Mouse (Mus musculus): ENCODE measurements around the gene Nudt22.

Gene Nudt22

DNA sequence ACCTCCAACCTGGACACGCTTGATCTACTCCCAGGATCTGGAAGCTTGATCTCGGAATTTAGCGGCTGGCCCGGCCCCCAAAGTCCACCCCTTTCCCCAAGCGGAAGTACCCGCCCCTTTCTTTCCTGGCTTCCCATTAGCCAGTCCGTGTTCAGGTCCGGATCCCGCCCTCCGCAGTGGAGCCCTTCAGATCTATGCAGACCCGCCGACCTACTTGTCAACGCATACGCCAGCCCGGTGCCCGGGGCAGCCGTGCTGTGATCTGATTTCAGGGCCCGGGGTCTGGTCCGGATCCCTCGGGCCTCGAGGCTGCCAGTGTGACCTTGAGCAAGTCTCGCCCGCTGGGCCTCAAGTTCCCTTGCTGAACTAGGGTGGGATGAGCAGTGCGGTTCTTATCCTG, at the start of gene Nudt22, which contains the start of gene Trpt1:
Gene Nudt22 (minus strand): TSS at position 112 of the 400 bp plus-strand sequence.
Gene Trpt1 (plus strand): TSS at position 126 of the 400 bp plus-strand sequence.
- peak; percentile 82 for DNase-seq (ENCODE audit: extremely low read depth, insufficient read length, low spot score)

DNA sequence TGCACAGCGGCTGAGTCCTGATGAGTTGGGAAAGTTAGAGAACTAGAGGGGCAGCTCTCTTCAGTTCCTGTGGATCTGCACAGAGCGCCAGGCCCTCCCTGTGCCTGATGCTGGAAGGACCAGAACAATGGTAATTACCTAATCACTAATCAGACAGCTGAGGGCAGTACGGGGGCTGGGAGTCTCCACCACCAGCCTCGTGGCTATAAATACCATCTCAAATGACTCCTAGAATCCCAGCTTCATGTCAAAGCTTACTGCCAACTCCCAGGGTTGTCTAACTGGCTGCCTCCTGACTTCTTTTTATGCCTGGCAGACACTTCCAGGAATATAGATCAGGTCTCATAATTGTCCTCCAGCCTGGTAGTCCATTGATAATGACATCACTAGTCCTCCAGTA, 48.8 kb upstream of the Nudt22 start:
- DNase-seq (ENCODE audit: extremely low read depth, insufficient read length, low spot score): no peak

DNA sequence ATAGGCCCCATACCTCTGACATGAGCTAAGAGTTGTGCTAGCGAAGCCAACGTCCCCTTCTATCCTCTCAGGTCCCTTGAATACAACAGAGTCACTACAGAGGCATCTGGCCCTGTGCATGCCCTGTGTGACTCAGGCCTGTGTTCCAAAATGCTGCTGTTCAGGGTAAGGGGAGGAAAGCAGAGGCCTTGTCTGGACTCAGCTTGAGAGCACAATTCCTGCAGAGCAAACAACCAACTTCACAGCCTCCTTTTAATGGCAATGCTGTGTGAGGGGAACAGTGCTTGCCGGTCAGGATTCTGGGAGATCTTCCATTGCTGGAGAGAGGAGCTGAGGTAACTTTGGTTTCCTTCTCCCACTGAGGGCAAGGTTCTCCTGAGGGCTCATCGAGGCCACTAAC, 48.4 kb upstream of the Nudt22 start:
- no peak for DNase-seq (ENCODE audit: extremely low read depth, insufficient read length, low spot score)

DNA sequence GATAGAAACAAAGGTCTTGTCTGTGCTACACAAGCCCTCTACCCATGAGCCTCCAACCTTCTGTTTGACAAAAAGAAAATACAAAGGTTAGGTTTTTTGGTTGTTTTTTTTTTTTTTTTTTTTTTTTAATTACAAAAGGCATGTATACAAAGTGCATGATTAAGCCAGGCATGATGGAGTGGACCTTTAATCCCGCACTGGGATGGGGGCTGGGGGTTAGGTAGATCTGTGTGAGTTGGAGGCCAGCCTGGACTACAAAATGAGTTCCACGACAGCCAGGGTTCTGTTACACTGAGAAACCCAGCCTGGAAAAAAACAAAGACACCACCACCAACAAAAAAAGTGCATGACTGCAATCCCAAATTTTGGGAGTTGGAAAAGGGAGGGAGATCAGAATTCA, 45.3 kb upstream of the Nudt22 start:
- DNase-seq (ENCODE audit: extremely low read depth, insufficient read length, low spot score): no peak

DNA sequence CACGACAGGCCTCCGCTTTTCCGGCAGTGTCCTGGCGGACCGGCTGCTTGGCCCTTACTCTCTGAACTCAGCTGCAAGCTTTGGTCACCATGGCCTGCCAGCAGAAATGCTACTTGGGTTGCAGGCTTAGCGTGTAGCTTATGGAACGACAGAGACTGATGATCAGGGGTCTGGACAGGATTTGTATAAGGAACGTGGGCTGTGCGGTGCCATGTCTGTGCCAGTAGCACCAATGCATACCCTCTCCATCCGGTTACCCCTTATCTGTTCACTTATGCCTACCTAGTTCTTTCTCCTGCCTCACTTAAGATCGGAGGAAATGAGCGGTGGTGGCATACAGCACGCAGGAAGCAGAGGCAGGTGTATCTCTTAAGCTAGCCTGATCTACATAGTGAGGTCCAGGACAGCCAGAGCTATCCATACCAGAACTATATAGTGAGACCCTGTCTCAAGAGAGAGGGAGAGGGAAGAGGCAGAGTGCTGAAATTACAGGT, 44.8 kb upstream of the Nudt22 start:
- no peak for DNase-seq (ENCODE audit: extremely low read depth, insufficient read length, low spot score)

DNA sequence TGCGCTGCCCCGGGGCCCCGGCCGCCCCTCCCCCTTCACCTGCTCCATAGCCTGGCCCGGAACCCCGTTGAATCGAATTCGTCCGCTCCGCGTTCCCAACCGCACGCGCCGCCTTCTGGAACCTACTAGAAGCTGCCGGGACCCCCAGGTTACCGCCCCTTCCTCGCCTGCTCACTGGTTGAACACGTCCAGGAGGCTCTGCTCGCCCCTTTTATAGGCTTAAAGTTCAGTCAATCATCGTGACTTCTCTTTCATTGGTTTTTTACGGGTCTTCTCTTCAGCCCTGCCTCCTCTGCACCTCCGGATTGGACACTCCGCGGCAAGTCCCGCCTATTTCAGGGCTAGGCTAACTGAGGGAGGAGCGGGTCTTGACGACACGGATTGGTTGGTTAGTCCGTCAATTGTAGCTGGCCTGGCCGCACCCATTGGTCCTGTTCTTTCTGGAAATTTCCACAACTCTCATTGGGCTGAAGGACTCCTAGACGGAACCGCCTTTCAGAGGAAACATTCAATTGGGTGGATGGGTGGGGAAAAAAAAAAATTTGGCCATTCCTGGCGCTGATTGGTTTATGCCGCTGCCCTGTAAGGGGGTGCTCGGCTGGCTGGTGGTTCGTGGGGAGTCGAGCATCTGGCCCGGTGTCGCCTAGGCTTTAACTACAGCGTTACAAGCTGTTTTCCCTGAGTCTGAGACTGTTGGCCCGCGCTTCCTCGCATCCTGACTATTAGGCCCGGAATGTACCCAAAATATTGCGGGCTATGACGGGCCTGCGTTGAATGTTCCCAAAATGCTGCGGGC, 44.1 kb upstream of the Nudt22 start, which contains the start of gene Stip1:
Gene Stip1 (minus strand): TSS at position 127 of the 796 bp plus-strand sequence.
- peak; percentile 96 for DNase-seq (ENCODE audit: extremely low read depth, insufficient read length, low spot score)

DNA sequence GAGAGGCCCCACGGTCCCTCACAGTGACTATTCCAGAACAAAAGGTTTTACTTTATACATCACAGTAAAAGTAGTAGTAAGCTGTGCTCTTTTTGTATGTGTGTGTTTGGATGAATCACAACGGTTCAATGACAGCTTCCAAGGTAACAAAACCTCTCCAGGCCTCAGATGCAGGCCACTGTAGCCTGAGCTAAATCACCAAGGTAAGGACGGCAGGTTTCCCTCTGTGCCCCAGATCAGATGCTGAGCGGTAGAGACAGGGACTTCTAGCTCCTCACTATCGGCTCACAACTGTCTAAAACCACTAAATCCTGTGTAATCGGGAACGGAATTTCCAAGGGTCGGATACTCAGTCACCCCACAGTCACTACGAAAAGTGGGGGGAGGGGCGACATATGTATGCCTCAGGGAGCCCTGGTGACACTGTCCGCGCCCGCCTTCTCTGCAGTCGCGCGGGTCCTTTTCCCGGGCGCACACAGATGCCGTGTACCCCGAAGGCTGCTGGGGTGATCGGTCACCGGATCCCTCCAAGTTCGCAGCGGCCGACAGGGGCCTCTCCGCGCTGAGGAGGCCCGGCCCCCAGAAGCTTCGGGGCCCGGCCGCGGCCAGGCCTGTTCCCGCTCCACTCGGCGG, 43.3 kb upstream of the Nudt22 start:
- DNase-seq (ENCODE audit: extremely low read depth, insufficient read length, low spot score): no peak

DNA sequence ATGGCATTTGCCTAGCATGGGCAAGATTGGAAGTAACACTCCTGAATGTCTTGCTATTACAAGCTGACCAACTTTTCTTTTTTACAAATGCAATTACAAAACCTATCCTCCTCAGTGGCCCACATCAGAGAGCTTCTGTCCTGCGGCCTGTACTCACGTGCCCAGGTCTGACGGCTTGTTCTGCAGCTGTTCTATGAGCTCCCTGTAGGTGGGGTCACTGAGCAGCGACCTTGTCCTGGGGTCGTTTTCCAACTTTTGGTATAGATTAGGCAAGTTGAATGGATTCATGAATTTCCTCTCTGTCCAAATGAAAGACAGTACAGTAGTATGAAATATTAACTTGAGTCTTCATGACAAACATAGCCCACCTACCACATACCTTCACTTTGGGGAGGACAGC, 38.1 kb upstream of the Nudt22 start:
- no peak for DNase-seq (ENCODE audit: extremely low read depth, insufficient read length, low spot score)

DNA sequence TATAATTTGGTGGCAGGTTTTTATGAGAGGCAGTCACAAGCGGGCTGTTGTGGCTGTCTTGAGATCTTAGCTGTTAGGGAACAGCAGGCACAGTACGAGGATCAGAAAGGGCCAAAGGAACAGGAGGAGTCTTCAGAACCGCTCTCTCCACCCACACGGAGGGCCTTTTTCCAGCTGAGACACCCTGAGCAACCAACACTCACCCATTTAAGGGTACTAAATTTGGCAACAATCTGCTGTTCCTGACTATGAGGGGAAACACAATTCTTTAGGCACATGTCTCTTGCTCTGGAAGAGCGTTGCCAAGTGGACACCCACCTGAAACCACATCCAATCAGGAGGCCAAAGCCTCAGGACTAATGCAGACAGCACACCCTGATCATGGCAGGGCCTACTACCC, 33.6 kb upstream of the Nudt22 start:
- no peak for DNase-seq (ENCODE audit: extremely low read depth, insufficient read length, low spot score)

DNA sequence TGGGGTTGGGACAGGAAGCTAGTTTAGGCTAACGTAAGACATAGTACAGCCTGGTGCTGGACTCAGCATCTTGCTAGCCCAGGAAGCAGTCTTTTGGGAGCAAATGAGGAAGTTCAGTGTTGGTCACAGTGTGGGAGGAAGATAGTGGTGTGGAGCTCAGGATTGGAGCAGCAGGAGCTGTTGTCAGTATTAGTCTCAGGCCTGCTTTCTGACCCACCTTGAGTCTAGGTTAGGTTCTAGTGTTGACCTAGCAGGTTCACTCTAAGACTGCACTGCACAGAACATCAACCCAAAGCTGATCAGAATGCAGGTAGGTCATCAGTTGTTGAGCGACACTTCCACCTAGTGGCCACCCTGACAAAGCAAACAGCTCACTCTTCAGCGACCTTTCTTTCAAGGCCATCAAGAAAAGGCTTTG, 24.3 kb upstream of the Nudt22 start:
- no peak for DNase-seq (ENCODE audit: extremely low read depth, insufficient read length, low spot score)

DNA sequence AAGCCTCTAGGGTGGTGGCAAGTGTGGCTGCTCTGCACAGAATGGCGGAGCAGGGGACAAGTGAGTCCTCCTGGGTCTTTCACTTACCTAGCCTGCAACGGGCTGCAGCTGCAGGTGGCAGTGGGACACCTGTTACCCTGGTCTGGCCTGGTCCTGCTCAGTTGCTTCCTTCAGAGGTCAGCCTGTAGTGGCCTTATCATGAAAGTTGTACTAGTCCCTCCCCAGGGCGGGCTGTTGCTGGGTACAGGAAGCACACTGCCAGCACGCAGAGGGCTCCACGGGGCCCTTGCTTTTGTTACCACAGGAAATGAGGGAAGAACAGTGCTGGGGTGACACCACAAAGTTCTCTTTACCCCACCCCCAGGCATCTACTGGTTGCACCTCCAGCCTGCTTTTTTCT, 23.3 kb upstream of the Nudt22 start, which contains the start of gene Fermt3:
Gene Fermt3 (minus strand): TSS at position 279 of the 400 bp plus-strand sequence.
- no peak for DNase-seq (ENCODE audit: extremely low read depth, insufficient read length, low spot score)

DNA sequence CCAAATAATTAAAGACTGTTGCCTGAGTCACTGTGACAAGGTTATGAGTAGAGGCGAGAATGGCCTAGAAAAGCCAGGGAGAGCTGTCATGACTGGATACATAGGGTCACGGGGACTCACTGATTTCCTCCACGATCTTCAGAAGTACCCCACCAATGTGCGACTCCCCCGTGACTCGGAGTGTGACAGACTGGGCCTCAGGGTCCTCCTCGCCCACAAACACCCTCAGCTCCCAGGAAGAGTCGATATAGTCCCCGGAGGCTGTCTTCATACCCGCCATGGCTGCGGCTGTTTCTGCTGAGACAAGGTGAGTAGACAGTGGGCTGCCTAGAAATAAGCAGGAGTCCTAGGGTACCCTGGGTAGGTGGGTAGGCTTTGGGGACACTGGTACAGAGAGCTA, 22.6 kb upstream of the Nudt22 start:
- DNase-seq (ENCODE audit: extremely low read depth, insufficient read length, low spot score): no peak

DNA sequence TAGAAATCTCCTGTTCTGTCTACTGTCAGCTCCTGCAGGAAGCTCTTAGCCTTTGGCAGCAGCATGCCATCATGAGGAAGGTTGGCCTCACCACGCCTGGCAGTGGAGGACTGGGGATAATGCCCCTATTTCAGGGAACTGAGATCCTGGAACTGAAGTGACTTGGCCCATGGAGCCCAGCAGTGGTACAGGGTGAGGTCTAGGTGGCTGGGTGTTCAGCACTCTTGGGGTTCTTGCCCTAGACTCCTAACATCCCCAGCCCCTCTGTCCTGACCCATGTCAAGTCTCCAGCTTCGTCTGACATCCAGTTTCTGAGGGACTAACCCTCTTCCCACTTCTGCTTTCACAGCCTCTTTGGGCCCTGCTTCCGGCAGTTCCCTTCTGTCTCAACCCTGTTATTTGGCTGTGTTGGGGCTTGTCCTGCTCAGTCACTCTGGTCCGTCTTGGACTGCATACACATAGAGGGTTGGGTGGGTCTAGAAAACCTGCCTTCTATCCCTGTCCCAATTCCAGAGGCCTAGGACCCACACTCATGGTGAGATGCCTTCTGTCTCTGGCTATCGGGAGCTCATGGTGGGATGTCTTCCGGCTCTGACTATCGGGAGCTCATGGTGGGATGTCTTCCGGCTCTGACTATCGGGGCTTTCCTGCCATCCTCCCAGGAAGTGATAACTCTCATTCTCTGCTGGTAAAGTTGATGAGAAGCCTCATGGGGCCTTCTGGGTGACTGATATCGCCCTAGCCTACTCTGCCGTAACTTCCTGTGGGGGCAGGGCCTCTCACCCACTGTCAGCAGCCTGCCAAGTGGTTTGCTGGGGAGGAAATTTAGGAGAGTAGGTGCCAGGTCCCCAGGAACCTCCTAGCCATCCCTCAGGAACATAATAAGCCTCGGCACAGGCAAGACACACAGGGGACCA, 21.9 kb upstream of the Nudt22 start:
- DNase-seq (ENCODE audit: extremely low read depth, insufficient read length, low spot score): no peak

DNA sequence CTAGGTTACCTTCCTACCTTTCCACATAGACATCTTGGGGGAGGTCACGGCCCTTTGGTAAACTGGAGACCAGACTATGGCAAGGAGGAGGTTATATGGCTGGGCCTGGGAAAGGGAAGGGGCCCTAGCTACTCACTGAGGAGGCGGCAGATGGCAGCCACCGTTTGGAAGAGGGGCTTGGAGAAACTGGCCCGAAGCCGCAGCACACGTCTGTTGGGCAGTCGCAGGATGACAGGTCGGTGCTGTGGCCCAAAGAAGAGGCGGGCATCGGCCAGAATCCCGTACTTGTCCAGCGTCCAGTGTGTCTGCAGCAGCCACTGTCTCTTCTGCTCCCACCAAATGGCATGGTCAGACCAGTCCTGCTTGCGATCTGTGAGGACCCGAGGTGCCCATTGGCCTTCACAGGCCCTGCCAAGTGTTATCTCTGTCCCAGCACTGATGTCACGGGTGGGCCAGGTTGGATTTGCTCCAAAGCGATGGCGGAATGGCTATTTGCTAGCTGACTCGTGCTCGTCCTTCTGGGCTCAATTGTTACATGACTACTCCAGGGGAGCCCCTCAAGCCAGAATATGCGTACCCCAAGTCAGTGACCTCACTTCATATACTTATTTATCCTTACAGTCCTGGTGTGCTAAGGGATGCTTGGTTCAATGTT, 18.7 kb upstream of the Nudt22 start:
- DNase-seq (ENCODE audit: extremely low read depth, insufficient read length, low spot score): no peak

DNA sequence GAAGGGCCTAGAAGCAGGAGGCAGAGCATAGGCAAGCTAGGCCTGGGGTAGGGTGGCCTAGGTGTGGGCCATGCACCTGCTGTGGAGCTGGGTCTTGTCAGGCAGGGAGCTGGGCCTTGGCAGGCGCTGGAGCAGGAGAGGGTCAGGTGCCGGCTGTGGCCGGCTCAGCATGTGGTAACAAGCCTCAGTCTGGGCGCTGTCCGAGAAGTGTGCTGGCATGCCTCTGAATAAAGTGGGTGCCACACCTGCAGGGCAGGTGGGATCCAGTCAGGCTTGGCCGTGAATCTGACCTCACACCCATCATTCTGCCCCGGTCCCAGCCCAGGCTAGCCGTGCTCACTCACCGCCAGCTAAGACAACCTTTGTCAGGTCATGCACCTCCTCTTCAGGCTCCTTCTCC, 18.1 kb upstream of the Nudt22 start:
- DNase-seq (ENCODE audit: extremely low read depth, insufficient read length, low spot score): no peak

DNA sequence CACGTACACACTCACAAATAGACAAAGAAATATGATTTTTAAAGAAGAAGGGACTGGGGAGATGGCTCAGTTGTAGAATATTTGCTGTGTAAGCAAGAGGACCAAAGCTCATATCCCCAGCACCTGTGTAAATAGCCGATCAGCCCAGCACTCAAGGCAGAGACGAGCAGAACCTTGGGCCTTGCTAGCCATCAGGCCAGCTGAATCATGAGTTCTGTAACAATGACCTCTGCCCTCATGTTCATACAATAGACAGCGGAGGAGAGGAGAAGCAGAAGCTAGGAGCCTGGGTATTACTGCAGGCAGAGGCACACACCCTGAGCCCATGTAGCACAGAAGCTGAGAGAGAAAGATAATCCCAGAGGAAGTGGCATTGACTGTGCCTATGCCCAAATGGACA, 16.5 kb upstream of the Nudt22 start:
- DNase-seq (ENCODE audit: extremely low read depth, insufficient read length, low spot score): no peak

DNA sequence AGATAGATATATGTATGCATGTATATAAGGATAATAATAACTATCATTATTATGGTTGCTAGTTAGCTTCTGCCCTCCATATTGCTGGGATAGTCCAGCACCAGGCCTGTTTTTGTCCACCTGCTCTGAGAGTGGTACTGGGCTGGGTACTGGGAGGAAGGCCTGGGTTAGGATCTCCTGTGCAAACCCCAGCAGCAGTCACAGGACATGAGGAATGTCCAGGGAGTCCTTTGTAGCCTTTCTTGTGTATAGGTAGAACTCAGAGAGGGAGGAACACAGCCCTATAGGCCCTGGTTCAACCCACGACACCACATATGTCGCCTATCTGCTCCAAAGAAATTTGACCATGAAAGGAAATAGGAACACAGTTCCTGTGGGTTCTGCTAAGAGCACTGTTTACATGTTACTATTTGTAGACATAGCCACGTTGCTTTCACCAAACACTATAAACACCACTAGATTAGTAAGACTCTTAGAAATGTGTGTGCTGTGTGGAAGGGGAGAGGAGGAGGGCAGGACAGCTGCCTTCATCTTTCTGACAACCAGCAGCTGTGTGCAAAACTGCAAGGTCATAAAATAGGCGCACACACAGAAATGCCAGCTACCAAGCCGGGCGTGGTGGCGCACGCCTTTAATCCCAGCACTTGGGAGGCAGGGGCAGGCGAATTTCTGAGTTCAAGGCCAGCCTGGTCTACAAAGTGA, 11.1 kb upstream of the Nudt22 start:
- DNase-seq (ENCODE audit: extremely low read depth, insufficient read length, low spot score): no peak

DNA sequence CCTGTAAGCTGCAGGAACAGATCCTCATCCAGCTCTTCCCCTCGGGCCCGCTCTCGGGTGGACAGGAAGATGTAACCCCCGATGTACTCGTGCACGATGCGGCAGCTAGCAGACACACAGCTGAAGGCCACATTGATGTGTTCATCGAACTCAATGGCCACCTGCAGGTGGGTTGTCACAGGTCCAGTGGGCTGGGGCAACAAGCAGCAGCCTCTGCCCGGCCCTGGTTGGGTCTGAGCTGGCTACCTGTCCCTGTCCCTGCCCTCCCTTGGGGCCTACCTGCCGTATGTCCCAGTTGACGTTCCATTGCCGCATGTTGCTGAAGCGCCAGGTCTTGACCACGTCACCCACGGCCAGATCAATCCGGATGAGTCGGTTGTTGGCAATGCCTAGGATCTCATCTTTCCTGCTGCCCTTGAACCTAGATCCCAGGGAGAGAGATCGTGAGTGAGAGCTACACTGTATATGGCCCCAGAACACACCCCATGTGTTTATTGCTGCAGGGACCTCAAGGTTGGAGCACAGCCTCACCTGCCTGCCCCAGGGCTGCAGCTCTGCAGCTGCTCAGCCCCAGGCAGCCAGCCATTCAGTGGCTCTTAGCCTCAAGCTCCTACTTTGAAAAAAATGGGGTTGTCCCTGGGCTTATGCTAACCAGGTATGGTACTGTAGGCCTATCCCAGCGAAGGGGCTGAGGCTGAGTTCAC, 3.6 kb upstream of the Nudt22 start:
- DNase-seq (ENCODE audit: extremely low read depth, insufficient read length, low spot score): no peak

DNA sequence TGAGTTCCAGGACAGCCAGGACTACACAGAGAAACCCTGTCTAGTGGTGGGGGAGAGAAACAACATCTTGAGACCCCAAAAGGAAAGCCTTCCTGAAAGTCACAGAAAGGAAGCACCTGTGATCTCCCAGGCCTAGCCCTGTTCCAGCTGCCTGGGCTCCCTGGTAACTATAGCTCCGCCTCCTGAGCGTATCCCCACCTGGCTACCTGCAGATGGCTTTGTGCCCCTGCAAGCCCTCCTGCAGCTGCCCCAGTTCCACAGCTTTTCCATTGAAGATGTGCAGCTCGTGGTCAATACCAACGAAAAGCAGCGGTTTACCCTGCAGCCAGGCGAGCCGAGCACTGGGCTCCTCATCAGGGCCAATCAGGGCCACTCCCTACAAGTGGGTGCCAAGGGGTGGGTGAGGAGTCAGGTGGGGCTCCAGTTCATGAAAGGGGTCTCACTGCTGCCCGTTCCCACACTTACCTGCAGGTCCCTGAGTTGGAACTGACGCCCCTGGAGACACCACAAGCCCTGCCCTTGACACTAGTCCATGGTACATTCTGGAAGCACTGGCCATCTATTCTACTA, 1.9 kb upstream of the Nudt22 start:
- no peak for DNase-seq (ENCODE audit: extremely low read depth, insufficient read length, low spot score)

Measured in 3134 (cell line).